Mouse (Mus musculus): ENCODE data around the gene Hba-x. TPM values are rescaled to one million over a fixed set of nuclear protein-coding genes. Genes with fewer than 3 reads are reported as not detected.
"Not testable (repeated sequence)": the region's sequence is repeated elsewhere in the genome, so short reads cannot be mapped to it uniquely, and the experiment has no call there.

The Hba-x gene
- total RNA-seq, 1 experiment from 2014 or later, result not detected

DNA sequence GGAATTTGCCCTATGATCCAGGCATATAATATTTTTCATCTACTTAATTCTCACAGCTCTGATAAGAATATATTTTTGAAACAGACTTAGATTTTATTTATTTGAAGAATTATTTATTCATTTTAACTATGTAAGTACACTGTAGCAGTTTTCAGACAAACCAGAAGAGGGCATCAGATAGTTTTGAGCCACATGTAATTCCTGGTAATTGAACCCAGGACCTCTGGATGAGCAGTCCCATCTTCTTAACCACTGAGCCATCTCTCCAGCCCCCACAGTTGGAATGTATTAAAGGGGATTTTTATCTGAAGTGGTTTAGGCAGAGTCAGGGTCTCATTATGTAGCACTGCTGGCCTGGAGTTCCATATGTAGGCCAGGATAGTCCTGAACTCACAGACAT lies 9.7 kb downstream of the Hba-x start:
- DNase-seq, result not testable (repeated sequence)

DNA sequence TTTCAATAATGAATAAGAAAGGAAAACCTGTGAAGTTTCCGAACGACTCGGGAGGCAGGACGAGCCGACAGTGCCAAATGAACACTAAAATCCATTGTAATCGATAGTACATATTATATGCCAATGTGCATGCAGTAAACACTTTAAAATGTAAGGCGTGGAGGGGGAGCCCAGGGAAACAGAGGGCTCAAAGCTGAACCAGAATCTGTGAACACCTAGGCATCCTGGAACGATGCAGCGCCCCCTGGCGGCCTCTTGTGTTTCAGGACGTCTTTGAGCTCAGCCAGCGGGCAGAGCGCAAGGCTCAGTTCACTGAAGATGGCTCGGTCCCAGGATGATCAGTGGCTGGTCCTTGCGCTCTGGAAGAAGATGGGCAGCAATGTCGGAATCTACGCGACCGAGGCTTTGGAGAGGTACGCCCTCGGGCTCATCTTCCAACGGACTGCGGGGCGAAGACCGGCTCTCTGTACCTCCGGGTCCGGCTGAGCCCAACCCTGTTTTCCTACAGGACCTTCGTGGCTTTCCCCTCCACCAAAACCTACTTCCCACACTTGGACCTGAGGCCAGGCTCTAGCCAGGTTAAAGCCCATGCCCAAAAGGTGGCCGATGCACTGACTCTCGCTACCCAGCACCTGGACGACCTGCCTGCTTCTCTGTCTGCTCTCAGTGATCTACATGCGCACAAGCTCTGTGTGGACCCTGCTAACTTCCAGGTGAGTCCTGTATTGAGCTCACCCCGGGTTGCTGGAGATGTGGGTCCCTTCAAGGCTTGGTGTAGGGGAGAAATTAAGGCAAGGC lies 10.7 kb downstream of the Hba-x start, which contains the start of gene Hbq1b:
Gene Hbq1b (plus strand): TSS at position 271 of the 798 bp plus-strand sequence.
- peak; percentile 87 for DNase-seq

DNA sequence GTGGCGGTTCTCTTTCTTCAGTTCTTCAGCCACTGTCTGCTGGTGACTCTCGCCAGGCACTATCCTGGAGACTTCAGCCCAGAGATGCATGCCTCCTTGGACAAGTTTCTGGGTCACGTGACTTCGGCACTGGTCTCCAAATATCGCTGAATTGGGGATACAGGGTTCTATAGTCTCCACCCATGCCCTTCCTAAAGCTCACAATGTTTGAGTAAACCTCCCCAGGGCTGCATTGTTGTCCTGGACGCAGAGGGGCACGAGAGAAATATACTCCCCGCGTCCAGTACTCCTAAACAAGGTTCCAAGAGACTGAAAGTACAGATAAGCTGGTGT lies 11.3 kb downstream of the Hba-x start:
- no peak for DNase-seq

DNA sequence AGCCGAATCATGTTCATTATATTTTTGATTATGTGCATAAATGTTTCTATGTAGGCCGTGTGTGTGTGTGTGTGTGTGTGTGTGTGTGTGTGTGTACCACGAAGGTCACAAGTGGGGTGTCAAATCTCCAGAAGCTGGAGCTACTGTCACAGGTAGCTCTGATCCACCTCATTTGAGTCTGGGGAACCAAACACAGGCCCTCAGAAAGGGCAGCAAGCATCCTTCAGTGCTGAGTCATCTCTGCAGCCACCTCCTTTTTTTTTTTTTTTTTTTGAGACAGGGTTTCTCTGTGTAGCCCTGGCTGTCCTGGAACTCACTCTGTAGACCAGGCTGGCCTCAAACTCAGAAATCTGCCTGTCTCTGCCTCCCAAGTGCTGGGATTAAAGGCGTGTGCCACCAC lies 16.6 kb downstream of the Hba-x start:
- DNase-seq, result not testable (repeated sequence)

DNA sequence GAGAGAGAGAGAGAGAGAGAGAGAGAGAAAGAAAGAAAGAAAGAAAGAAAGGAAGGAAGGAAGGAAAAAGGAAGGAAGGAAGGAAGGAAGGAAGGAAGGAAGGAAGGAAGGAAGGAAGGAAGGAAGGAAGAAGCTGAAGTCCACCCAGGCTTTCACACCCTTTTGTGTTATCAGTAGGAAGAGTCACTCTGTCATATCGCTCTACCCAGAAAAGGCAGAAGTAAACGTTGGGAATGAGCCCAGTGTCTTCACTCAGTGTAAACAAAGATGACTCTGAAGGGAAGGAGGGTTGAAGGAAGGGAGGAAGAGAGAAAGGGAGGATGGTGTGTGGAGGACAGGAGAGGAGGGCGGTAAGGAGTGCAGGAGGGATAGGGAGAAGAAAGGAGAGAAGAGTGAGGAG lies 17.3 kb downstream of the Hba-x start:
- DNase-seq, result not testable (repeated sequence)

DNA sequence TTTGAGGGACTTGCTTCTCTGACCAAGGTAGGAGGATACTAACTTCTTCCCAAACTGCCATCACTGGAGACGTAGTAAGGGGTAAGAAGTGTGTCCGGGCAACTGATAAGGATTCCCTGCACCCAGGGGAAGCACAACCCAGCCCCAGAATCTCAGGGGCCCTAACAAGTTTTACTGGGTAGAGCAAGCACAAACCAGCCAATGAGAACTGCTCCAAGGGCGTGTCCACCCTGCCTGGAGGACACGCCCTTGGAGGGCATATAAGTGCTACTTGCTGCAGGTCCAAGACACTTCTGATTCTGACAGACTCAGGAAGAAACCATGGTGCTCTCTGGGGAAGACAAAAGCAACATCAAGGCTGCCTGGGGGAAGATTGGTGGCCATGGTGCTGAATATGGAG lies 20.0 kb downstream of the Hba-x start, which contains the start of gene Hba-a2:
Gene Hba-a2 (plus strand): TSS at position 287 of the 400 bp plus-strand sequence.
- not testable (repeated sequence) for DNase-seq

DNA sequence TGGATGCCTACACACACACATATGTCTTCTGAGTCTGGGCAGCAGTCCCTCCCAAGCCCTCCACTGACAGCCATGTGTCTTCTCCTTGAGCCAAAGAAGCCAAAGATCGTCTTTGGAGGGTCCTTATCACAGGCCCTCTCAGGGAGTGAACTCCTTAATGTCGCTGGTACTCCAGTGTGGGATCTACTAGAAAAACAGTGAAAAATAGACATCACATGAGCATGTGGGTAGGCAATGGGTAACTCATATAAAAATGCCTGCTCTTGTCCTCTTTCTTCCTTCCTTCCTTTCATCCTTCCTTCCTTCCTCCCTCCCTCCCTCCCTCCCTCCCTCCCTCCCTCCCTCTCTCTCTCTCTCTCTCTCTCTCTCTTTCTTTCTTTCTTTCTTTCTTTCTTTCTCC lies 21.2 kb downstream of the Hba-x start:
- not testable (repeated sequence) for DNase-seq

DNA sequence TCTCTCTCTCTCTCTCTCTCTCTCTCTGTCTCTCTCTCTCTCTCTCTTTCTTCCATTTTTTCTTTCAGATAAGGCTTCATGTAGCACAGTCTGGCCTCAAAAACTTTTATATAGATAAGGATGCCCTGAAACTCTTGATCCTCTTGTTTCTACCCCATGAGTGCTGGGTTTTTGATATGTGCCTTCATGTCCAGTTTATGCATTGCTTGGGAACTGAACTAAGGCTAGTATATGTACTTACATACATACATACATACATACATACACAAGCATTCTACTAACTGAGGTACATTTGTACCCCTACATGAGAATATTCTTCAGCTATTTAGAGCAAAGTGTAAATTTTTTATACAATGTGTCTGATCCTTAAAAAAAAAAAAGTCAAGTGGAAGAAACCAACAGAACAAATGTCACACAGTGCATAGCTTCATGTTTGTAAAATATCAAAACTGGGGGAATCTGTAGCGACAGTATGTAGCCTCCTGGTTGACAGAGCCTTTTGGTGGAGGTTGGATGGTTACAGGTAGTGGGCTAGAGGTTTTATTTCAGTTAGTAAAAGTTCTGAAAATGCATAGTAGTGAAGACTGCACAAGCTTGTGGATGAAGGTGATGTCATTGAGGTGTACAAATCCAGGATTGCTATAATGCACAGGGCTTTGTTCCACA lies 21.8 kb downstream of the Hba-x start:
- no peak for DNase-seq

DNA sequence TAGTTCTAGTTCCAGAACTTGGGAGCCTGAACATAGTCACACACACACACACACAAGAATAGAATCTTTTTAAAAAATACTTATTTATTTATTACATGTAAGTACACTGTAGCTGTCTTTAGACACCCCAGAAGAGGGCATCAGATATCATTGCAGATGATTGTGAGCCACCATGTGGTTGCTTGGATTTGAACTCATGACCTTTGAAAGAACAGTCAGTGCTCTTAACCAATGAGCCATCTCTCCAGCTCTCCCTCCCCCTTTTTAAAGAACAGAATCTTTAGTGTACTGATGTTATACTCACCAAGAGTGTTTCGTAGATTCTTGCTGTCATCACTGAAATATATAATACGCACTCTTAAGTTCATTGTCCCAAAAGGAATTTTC lies 22.3 kb downstream of the Hba-x start:
- no peak for DNase-seq

DNA sequence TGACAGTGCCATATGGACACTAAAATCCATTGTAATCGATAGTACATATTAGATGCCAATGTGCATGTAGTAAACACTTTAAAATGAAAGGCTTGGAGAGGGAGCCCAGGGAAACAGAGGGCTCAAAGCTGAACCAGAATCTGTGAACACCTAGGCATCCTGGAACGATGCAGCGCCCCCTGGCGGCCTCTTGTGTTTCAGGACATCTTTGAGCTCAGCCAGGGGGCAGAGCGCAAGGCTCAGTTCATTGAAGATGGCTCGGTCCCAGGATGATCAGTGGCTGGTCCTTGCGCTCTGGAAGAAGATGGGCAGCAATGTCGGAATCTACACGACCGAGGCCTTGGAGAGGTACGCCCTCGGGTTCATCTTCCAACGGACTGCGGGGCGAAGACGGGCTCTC lies 23.7 kb downstream of the Hba-x start, which contains the start of gene Hbq1a:
Gene Hbq1a (plus strand): TSS at position 205 of the 400 bp plus-strand sequence.
- peak; percentile 78 for DNase-seq

DNA sequence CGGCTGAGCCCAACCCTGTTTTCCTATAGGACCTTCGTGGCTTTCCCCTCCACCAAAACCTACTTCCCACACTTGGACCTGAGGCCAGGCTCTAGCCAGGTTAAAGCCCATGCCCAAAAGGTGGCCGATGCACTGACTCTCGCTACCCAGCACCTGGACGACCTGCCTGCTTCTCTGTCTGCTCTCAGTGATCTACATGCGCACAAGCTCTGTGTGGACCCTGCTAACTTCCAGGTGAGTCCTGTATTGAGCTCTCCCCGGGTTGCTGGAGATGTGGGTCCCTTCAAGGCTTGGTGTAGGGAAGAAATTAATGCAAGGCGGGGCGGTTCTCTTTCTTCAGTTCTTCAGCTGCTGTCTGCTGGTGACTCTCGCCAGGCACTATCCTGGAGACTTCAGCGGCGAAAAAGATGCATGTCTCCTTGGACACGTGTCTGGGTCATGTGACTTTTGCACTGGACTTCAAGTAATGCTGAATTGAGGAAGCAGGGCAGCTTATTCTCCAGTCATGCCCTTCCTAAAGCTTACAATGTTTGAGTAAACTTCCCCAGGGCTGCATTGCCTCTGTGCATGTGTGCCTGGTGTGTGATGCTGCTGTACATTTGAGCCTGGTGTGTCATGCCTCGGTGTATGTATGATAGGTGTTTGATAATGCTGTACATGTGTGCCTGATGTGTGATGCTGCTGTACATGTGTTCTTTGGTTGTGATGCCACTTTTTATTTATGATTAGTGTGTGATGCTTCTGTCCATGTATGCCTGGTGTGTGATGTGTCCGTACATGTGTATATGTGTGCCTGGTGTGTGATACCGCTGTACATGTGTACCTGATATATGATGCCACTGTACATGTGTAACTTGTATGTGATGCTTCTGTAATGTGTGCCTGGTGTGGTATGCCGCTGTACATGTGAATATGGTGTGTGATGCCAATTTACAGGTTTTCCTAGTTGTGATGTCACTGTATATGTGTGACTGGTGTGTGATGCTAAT lies 24.4 kb downstream of the Hba-x start:
- no peak for DNase-seq

DNA sequence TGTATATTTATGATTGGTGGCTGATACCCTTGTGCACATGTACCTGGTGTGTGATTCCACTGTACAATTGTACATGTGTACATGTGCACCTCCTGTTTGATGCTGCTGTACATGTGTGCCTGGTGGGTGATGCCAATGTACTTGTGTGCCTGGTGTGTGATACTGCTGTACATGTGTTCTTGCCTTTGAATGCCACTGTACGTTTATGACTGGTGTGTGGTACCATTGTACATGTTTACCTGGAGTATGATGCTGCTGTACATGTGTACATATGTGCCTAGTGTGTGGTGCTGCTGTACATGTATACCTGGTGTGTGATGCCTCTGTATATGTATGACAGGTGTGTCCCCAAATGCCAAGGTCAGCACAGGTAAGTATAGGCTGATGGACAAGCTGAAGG lies 25.3 kb downstream of the Hba-x start:
- no peak for DNase-seq

DNA sequence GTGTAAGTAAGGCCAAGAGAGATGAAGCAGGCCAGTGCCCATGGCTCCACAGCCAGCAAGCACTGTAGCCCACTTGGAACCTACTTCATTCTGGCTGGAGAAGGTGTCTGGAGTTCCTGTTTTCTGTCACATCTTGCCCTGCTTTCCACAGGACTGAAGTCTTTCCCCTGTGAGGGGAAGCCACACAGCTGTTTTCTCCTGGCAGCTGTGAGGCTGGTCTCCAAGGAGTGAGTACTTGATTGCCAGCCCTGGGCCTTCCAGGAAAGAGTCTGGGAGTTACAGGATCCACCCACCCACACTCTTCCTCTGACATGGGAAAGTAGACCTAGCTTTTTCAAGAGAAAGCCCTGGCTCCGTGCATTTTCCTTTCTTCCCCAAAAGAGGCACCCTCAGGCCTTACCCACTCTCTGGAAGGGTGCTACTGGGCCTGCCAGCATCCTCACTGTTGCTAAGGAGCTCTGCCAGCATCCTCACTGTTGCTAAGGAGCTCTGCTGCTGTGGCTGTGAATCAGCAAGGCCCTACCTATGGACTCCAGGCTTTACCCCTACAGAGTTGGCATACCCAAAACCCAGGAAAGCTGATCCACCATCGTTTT lies 26.7 kb downstream of the Hba-x start:
- DNase-seq, result no peak

DNA sequence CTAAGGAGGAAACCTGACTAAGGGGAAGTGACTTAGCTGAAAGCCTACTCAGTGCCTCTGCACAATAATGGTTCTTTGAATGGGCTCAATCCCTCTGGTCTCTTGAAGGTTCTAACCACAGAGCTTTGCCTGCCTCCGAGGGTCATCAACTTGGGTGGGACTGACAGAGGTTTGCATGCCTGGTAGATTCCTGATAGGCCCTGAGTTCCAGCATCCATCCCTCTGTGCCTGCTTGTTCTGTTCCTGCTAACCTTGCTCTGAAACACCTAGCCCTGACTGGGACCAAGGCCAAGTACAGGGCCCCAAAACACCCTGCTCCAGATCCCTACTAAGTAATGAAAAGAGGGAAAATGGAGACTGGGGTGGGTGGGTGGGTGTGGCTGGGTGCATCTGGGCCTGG lies 27.3 kb downstream of the Hba-x start:
- no peak for DNase-seq

DNA sequence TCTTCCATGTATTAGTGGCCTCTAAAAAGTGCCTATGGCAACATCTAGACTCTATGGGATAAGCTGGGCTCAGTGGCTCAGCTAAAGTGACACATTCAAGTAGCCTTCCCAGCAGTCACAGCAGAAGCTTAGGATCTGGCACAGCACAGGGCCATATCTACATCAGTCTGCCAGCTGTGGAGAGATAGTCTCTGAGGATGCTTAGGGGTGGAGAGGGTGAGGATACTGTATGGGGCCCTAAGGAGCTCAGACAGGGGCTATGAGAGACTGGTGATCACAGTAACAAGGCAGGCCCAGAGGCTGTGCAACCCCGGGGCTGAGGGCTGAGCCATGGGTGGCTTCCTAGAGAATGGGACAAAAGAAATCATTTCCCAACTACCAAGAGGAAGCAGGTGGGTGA lies 30.8 kb downstream of the Hba-x start:
- no peak for DNase-seq

DNA sequence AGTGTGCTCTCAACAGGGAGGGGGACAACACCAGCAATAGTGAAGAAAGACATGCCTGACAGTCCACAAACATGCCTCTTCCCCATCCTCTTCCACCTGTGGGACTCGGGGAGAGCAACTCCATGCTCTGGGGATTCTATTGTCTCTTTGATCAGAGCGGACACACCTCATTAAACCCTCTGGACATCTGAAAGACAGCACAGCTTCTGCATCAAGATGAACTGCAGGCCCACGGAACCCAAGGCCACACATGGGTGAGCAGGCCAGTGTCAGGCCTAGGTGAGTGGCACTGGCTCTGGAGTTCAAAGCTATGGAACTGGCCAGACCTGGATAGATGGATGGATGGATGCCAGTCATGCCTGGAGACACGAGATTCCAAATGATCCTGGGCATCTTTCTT lies 33.2 kb downstream of the Hba-x start:
- no peak for DNase-seq

DNA sequence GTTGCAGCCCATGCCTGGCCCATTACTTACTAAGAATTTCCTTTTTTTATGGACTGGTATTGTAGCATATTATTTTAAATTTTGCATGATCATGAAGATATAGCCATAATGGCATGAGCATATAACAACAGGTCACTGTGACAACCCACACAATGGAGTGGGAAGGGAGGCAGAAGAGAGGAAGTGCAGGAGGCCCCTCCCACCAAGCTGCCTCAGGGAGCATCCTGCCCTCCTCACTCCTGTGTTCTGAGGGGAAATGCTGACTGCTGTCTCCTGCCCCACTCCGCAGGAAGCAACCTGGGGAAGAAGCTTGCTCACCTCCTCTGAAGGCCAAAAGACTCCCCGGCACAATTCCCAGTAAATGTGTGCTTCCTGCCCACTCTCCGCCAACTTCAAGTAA lies 33.7 kb downstream of the Hba-x start:
- DNase-seq, result no peak

DNA sequence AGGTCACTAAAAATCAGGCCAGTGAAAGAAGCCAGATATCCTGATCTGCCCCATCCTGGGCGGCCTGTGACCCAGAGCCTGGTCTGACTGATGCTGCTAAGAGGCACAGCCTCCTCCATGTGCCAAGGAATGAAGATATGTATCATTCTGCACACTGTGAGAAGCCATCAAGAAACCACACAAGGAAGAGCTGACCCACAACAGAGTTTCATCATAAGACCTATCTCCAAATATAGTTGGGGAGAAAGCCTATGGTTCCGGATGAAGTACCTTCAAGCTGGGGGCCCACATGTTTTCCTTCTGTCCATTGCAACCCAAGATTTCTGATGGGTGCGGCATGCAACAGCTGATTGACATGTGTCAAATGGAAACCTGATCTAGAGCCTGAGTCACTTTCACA lies 39.8 kb downstream of the Hba-x start:
- no peak for DNase-seq

DNA sequence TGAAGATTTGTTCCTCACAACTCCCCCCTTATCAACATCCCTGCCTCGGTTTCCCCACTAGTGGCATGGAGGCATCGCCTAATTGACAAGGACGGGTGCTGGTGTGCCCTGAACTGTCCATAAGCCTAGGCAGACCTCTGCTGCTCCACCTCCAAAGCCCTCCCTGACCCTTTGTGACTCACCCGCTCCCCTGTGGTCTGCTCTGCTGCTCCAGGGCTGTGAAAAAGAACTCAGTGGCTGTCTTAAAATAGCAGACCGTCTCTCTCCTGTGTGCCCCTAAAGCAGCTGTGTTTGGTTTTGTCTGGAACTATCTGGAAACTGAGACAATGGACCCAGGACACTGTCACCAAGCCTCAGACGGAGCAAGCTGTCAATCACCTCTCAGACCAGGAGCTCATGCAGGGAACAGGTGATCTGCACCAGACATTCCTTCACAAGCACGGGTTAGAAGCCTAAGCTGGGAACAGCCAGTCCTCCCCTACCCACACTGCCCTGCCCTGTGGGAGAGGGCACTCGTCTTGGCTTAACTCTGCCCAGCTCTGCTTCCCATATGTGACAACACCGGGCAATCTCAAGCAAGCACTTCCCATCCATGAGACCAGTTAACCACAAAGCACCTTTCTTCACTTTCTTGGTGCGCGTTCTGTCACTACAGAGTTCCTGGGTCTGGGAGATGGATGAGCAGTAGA lies 44.5 kb downstream of the Hba-x start:
- DNase-seq, result no peak

DNA sequence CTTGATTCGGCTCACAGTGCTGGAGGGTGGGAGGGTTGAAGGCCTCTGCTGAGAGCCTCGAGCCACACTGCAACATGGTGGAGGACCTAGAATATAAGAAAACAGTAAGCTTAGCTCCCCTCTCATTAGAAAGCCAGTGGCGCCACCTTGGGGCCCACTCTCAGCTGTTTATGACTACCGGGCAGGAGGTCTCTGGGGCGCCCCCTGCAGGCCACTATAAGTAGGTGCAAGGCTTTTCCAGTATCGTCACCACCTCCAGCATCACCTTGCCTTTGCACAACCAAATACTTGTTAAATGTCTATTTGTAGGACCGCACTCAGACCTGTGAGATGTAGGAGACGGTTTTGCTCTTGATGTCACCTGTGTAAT lies 45.0 kb downstream of the Hba-x start:
- DNase-seq, result peak; percentile 88

DNA sequence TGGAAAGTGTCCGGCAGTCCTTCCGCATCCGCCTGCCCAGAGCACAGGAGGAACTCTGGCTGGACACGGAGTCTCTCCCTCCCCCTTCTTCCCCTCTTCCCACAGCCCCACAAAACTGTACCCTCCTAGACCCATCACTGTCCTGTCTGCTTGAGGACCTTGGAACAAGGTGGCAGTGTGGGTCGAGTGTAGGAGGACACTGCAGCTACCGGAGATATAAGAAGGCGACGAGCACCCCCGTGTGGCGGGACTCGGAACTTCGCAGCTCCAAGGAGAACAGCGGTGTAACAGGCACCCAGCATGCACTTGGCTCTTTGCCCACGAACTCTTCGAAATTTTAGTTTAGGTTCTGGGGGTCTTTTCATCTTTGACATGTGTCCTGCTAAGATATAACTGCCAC lies 48.4 kb downstream of the Hba-x start:
- peak; percentile 92 for DNase-seq
